Mouse (Mus musculus) MEL (cell line): ENCODE results near the gene Bnc2. TPM values are rescaled to one million over a fixed set of nuclear protein-coding genes. Genes with fewer than 3 reads are reported as not detected.

Source experiments
- DNase-seq: peaks from one replicate; pipeline ENCODE4 v3.0.0; 2011; ENCODE audit warnings: low read depth, low spot score
- H3K27ac ChIP-seq: 2 replicates; pipeline ENCODE4 v1.5.1; 2012; ENCODE audit warnings: low read depth, mild to moderate bottlenecking, control low read depth, low read length, moderate library complexity; ENCODE audit not compliant: control insufficient read depth
- H3K27me3 ChIP-seq, 2 experiments: fragments of 150-350 bp in 1 of 2; sonication (generic) in 1 of 2; 2 replicates each; pipeline ENCODE4 v1.6.1; 2012; ENCODE audit warnings: low read length in 2 of 2, mild to moderate bottlenecking in 2 of 2, improper control_type of control experiment in 1 of 2, moderate library complexity in 1 of 2; ENCODE audit not compliant: insufficient read depth in 2 of 2, control insufficient read depth in 1 of 2
- H3K36me3 ChIP-seq, 2 experiments: 2 replicates each; pipeline ENCODE4 v1.6.1; 2012 to 2014; ENCODE audit warnings: low read length in 2 of 2, improper control_type of control experiment in 1 of 2, inconsistent platforms in 1 of 2, mild to moderate bottlenecking in 1 of 2; ENCODE audit not compliant: insufficient read depth in 2 of 2, control insufficient read depth in 1 of 2
- H3K4me1 ChIP-seq, 2 experiments: fragments of 150-350 bp in 1 of 2; sonication (generic) in 1 of 2; 2 replicates each; pipeline ENCODE4 v1.6.1; 2012; ENCODE audit warnings: low read length in 2 of 2, improper control_type of control experiment in 1 of 2, mild to moderate bottlenecking in 1 of 2; ENCODE audit not compliant: insufficient read depth in 2 of 2, control insufficient read depth in 1 of 2
- H3K4me3 ChIP-seq, 2 experiments: fragments of 150-350 bp in 1 of 2; sonication (generic) in 1 of 2; 2 replicates each; pipeline ENCODE4 v1.5.1; 2012; ENCODE audit warnings: low read depth in 2 of 2, low read length in 2 of 2, mild to moderate bottlenecking in 2 of 2, moderate library complexity in 2 of 2, control low read depth in 1 of 2, improper control_type of control experiment in 1 of 2; ENCODE audit not compliant: control insufficient read depth in 1 of 2, insufficient read depth in 1 of 2
- H3K79me2 ChIP-seq: 2 replicates; pipeline ENCODE4 v1.6.1; 2012; ENCODE audit warnings: mild to moderate bottlenecking, low read length, moderate library complexity; ENCODE audit not compliant: control insufficient read depth, poor library complexity, insufficient read depth
- H3K9ac ChIP-seq: 2 replicates; pipeline ENCODE4 v1.6.1; 2012; ENCODE audit warnings: low read depth, mild to moderate bottlenecking, control low read depth, low read length, moderate library complexity; ENCODE audit not compliant: control insufficient read depth, poor library complexity, severe bottlenecking
- H3K9me3 ChIP-seq: fragments of 150-350 bp; sonication (generic); replicated peaks from 2 replicates; pipeline ENCODE4 v1.6.1; 2012; ENCODE audit warnings: mild to moderate bottlenecking, low read length, improper control_type of control experiment, moderate library complexity; ENCODE audit not compliant: insufficient read depth
- BHLHE40 ChIP-seq: IDR thresholded peaks from 2 replicates; pipeline ENCODE4 v1.6.1; 2012; ENCODE audit warnings: low read depth, mild to moderate bottlenecking, inconsistent platforms, low read length, improper control_type of control experiment, borderline replicate concordance
- CHD1 ChIP-seq: IDR thresholded peaks from 2 replicates; pipeline ENCODE4 v1.6.1; 2012; ENCODE audit warnings: low read depth, mild to moderate bottlenecking, inconsistent platforms, low read length, improper control_type of control experiment
- CHD2 ChIP-seq: IDR thresholded peaks from 2 replicates; pipeline ENCODE4 v1.6.1; 2011; ENCODE audit warnings: low read length, improper control_type of control experiment
- CTCF ChIP-seq, 3 experiments: IDR thresholded peaks in 2 of 3; conservative IDR thresholded peaks in 1 of 3; 2 replicates each; pipeline ENCODE4 v1.5.1; 2011 to 2012; ENCODE audit warnings: low read length in 3 of 3, low read depth in 2 of 3, mild to moderate bottlenecking in 2 of 3, improper control_type of control experiment in 1 of 3, inconsistent platforms in 1 of 3, mixed read lengths in 1 of 3, moderate library complexity in 1 of 3; ENCODE audit not compliant: control insufficient read depth in 1 of 3, insufficient read depth in 1 of 3, poor library complexity in 1 of 3, severe bottlenecking in 1 of 3
- E2F4 ChIP-seq: IDR thresholded peaks from 2 replicates; pipeline ENCODE4 v1.6.1; 2011; ENCODE audit warnings: low read depth, low read length, improper control_type of control experiment, borderline replicate concordance
- ELF1 ChIP-seq: IDR thresholded peaks from 2 replicates; pipeline ENCODE4 v1.6.1; 2014; ENCODE audit warnings: low read depth, mild to moderate bottlenecking, inconsistent platforms, low read length, improper control_type of control experiment, moderate library complexity
- GATA1 ChIP-seq: IDR thresholded peaks from 2 replicates; pipeline ENCODE4 v1.6.1; 2011; ENCODE audit warnings: low read depth, low read length, improper control_type of control experiment
- JUND ChIP-seq: IDR thresholded peaks from 2 replicates; pipeline ENCODE4 v1.6.1; 2011; ENCODE audit warnings: low read depth, mild to moderate bottlenecking, improper control_type of control experiment, low read length
- KAT2A ChIP-seq: conservative IDR thresholded peaks from 2 replicates; pipeline ENCODE4 v1.6.1; 2012; ENCODE audit warnings: low read depth, low read length, improper control_type of control experiment, inconsistent platforms
- MEF2A ChIP-seq: IDR thresholded peaks from 2 replicates; pipeline ENCODE4 v1.6.1; 2014; ENCODE audit warnings: low read depth, mild to moderate bottlenecking, inconsistent platforms, low read length, improper control_type of control experiment; ENCODE audit not compliant: poor library complexity, insufficient replicate concordance, severe bottlenecking; ENCODE audit errors: extremely low read depth
- MXI1 ChIP-seq: IDR thresholded peaks from 2 replicates; pipeline ENCODE4 v1.6.1; 2011; ENCODE audit warnings: mild to moderate bottlenecking, low read depth, low read length, improper control_type of control experiment
- MYC ChIP-seq: IDR thresholded peaks from 2 replicates; pipeline ENCODE4 v1.6.1; 2011; ENCODE audit warnings: low read depth, mild to moderate bottlenecking, low read length, improper control_type of control experiment, moderate library complexity
- NRF1 ChIP-seq: IDR thresholded peaks from 2 replicates; pipeline ENCODE4 v1.6.1; 2014; ENCODE audit warnings: low read depth, mild to moderate bottlenecking, inconsistent platforms, low read length, improper control_type of control experiment, moderate library complexity; ENCODE audit not compliant: poor library complexity, insufficient read depth, severe bottlenecking
- RAD21 ChIP-seq: IDR thresholded peaks from 2 replicates; pipeline ENCODE4 v1.6.1; 2011; ENCODE audit warnings: mild to moderate bottlenecking, low read depth, low read length, improper control_type of control experiment
- RCOR1 ChIP-seq: IDR thresholded peaks from 2 replicates; pipeline ENCODE4 v1.6.1; 2012; ENCODE audit warnings: low read depth, mild to moderate bottlenecking, inconsistent platforms, low read length, improper control_type of control experiment
- SMC3 ChIP-seq: IDR thresholded peaks from 2 replicates; pipeline ENCODE4 v1.6.1; 2011; ENCODE audit warnings: low read depth, low read length, improper control_type of control experiment
- TAL1 ChIP-seq: IDR thresholded peaks from 2 replicates; pipeline ENCODE4 v1.6.1; 2012; ENCODE audit warnings: mild to moderate bottlenecking, inconsistent platforms, low read length, moderate library complexity, mixed read lengths
- TBP ChIP-seq: IDR thresholded peaks from 2 replicates; pipeline ENCODE4 v1.8.0; 2011; ENCODE audit warnings: low read depth, low read length, improper control_type of control experiment
- TCF12 ChIP-seq: IDR thresholded peaks from 2 replicates; pipeline ENCODE4 v1.6.1; 2014; ENCODE audit warnings: low read depth, mild to moderate bottlenecking, inconsistent platforms, low read length, improper control_type of control experiment, moderate library complexity
- ZMIZ1 ChIP-seq: IDR thresholded peaks from 2 replicates; pipeline ENCODE4 v1.6.1; 2012; ENCODE audit warnings: low read depth, mild to moderate bottlenecking, inconsistent platforms, low read length, improper control_type of control experiment, moderate library complexity
- ZNF384 ChIP-seq: IDR thresholded peaks from 2 replicates; pipeline ENCODE4 v1.6.1; 2012; ENCODE audit warnings: low read depth, mild to moderate bottlenecking, inconsistent platforms, low read length, improper control_type of control experiment
- polyA plus RNA-seq, 2 experiments: library from polyadenylated mRNA; stranded (reverse) in 1 of 2; unstranded in 1 of 2; fragments of >175 nt in 1 of 2; fragments of >200 nt in 1 of 2; gene quantifications; 2 replicates each; pipeline versions ENCODE4 v1.2.1 to v1.2.4; 2012; ENCODE audit warnings: low replicate concordance in 2 of 2, low read depth in 1 of 2; ENCODE audit not compliant: insufficient read length in 2 of 2, insufficient read depth in 1 of 2, missing spikeins in 1 of 2
- total RNA-seq: library from RNA; depleted of rRNA; stranded (reverse); fragments of 300-350 nt; gene quantifications from 2 replicates; pipeline ENCODE4 v1.2.3, GENCODE M21; 2012

Bnc2 gene
- total and polyA plus RNA-seq, 3 experiments: not detected

GRCm38 (mm10) chr4:84231251-84231650 lies 443.8 kb downstream of the Bnc2 start:
- Histone ChIP-seq H3K27ac (no peak overlapping the region), H3K4me3 (no peak overlapping the region), H3K79me2 (no peaks in the 10 kb centered on the region), H3K27me3 (no peaks in the 10 kb centered on the region), H3K9ac (no peak overlapping the region), H3K4me1 (no peaks in the 10 kb centered on the region), H3K36me3 (no peaks in the 10 kb centered on the region), H3K9me3 (no peaks in the 10 kb centered on the region)
- no peak for DNase-seq
- TF ChIP-seq MEF2A (no peak), CHD1 (no peak), KAT2A (no peak), MXI1 (no peak), SMC3 (no peak), RAD21 (no peak), CHD2 (no peak), TAL1 (no peak), E2F4 (no peak), JUND (no peak), GATA1 (no peak), ZMIZ1 (no peak), BHLHE40 (no peak), ELF1 (no peak), TBP (no peak), CTCF (IDR thresholded peaks at IDR 0.05 in 2 of 3, conservative IDR thresholded peaks at IDR 0.05 in 1 of 3; ENCODE audit: control insufficient read depth in 1 of 3, insufficient read depth in 1 of 3, low read depth in 2 of 3, low read length in 3 of 3, poor library complexity in 1 of 3, severe bottlenecking in 1 of 3) (no peak), ZNF384 (no peak), NRF1 (no peak)

GRCm38 (mm10) chr4:84229189-84229960 lies 445.7 kb downstream of the Bnc2 start:
- H3K27me3 ChIP-seq: no peaks in the 10 kb centered on the region
- H3K9me3 ChIP-seq: no peaks in the 10 kb centered on the region
- no peak overlapping the region for H3K27ac ChIP-seq
- H3K9ac ChIP-seq: no peak overlapping the region
- TF ChIP-seq TCF12 (no peak), MYC (no peak), MEF2A (no peak), MXI1 (no peak), RCOR1 (no peak)
- TF ChIP-seq, all 39 proteins: peak for 0
- Histone ChIP-seq H3K36me3 (no peaks in the 10 kb centered on the region), H3K4me1 (no peaks in the 10 kb centered on the region), H3K79me2 (no peaks in the 10 kb centered on the region), H3K4me3 (no peak overlapping the region)
- DNase-seq: no peak
